ENCODE assay signal across 8 mouse cellular contexts in the genomic region with DNA sequence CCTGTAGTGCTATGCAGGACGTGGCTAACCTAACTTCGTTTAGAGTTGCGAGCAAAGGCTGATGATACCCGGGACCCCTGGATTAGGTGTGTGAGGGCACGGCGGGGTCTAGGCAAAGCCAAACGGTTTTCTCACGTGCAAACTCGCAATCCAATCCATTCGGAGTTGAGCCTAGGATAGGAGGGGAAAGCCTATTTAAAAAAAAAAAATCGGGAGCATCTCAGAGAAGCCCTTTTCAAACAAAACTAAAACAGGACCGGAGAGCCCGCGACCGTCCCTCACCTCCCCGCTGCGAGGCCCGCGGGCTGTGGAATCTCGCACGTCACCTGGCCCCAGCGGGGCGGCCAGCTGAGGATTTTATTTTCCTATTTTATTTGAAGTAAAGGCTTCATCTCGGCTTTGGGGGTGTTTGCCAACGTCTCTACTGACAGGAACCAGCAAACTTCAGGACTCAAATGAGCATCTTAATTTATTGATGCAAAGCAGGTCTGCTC. TPM values are rescaled to one million over a fixed set of nuclear protein-coding genes. Genes with fewer than 3 reads are reported as not detected.
A peak's percentile ranks its signal among the peaks of the same experiment; 100 is the strongest.
DNase-seq lines count a peak whose midpoint lies in the region; ATAC-seq and TF ChIP-seq lines count a peak whose summit lies in the region.

No protein-coding gene starts in this region.

- peak; percentile 38 to 75 for DNase-seq in heart, adult 18-20 months
- DNase-seq in heart, adult 8-10 months (ENCODE audit: low spot score) = no peak
- no peak for DNase-seq in CH12.LX (ENCODE audit: extremely low read depth)
- no peak for DNase-seq in heart, postnatal 0 days (ENCODE audit: low spot score)
- no peak for DNase-seq in limb, embryonic 11.5 days (ENCODE audit: low spot score)
- DNase-seq in right cerebral cortex, postnatal 14 days = no peak

- dilution Hi-C loops in CH12.LX (cut with MboI; ENCODE audit: extremely low pct_ligation_motif_present, extremely low pct_unique_long_range_greater_than_20kb, low sequenced_read_pairs) = no loop called here

- no peak for TF ChIP-seq CTCF in CH12.LX (conservative IDR thresholded peaks at IDR 0.05 in 1 of 2, IDR thresholded peaks at IDR 0.05 in 1 of 2; ENCODE audit: low read depth in 2 of 2, low read length in 2 of 2)
- no peak for TF ChIP-seq CTCF in cortical plate, adult 2 months (IDR thresholded peaks at IDR 0.05; ENCODE audit: extremely low read depth, insufficient read depth, low read length)
- TF ChIP-seq CTCF in heart, postnatal 0 days (IDR thresholded peaks at IDR 0.05; ENCODE audit: low read depth) = no peak

- no peak for TF ChIP-seq POLR2A in CH12.LX (IDR thresholded peaks at IDR 0.05; ENCODE audit: low read depth, low read length)
- TF ChIP-seq POLR2A in cortical plate, adult 2 months (IDR thresholded peaks at IDR 0.05; ENCODE audit: extremely low read depth, insufficient read depth, low read length) = no peak

- no peak for TF ChIP-seq RAD21 in CH12.LX (IDR thresholded peaks at IDR 0.05; ENCODE audit: low read depth, low read length)

- ATAC-seq in heart, postnatal 0 days (ENCODE audit: insufficient read depth, low read depth) = peak; percentile 27; the same call in 1 of the 2 replicates
- ATAC-seq in limb, embryonic 11.5 days (ENCODE audit: insufficient number of reproducible peaks, low FRiP score, low TSS enrichment, low read depth) = 0 out of 2 replicates have a peak, but pooled peaks have one; percentile 15
- ATAC-seq in neural tube, embryonic 15.5 days (ENCODE audit: low FRiP score) = peak; percentile 24; the same call in 1 of the 2 replicates

- H3K4me2 ChIP-seq in CH12.LX (ENCODE audit: insufficient read depth, low read depth, poor library complexity, severe bottlenecking) = peak overlapping the region; percentile 84
- peak overlapping the region; percentile 78 for H3K4me2 ChIP-seq in heart, postnatal 0 days (ENCODE audit: low read depth, low read length)
- H3K4me2 ChIP-seq in limb, embryonic 11.5 days (ENCODE audit: low read depth, severe bottlenecking) = peak overlapping the region; percentile 82
- peak overlapping the region; percentile 84 for H3K4me2 ChIP-seq in neural tube, embryonic 15.5 days

- TF ChIP-seq EP300 in CH12.LX (IDR thresholded peaks at IDR 0.05; ENCODE audit: low read length) = no peak; the same call in 1 of the 2 replicates
- no peak for TF ChIP-seq EP300 in heart, postnatal 0 days (IDR thresholded peaks at IDR 0.05; ENCODE audit: low read depth)

- H3K9me3 ChIP-seq in CH12.LX (replicated peaks; ENCODE audit: low read length) = no peaks in the 10 kb centered on the region
- H3K9me3 ChIP-seq in heart, postnatal 0 days (replicated peaks; ENCODE audit: control insufficient read depth, low read length) = no peaks in the 10 kb centered on the region
- no peaks in the 10 kb centered on the region for H3K9me3 ChIP-seq in limb, embryonic 11.5 days (ENCODE audit: control insufficient read depth, low read length)
- H3K9me3 ChIP-seq in neural tube, embryonic 15.5 days (replicated peaks) = no peaks in the 10 kb centered on the region

- H3K27me3 ChIP-seq in CH12.LX (replicated peaks) = no peaks in the 10 kb centered on the region
- no peaks in the 10 kb centered on the region for H3K27me3 ChIP-seq in heart, postnatal 0 days (ENCODE audit: control insufficient read depth, insufficient read depth, low read length)
- H3K27me3 ChIP-seq in limb, embryonic 11.5 days (ENCODE audit: control insufficient read depth, insufficient read depth, low read length) = peaks cover 7% of the 10 kb centered on the region
- H3K27me3 ChIP-seq in neural tube, embryonic 15.5 days (replicated peaks) = no peaks in the 10 kb centered on the region

- H3K4me3 ChIP-seq in CH12.LX (replicated peaks in 1 of 3; ENCODE audit: low read depth in 2 of 3, low read length in 2 of 3, poor library complexity in 1 of 3) = peak overlapping the region; percentile 54 to 77 (median 67)
- H3K4me3 ChIP-seq in cortical plate, adult 2 months (ENCODE audit: insufficient read depth, low read length) = peak overlapping the region; percentile 62
- peak overlapping the region; percentile 87 for H3K4me3 ChIP-seq in heart, postnatal 0 days (ENCODE audit: low read depth, low read length)
- H3K4me3 ChIP-seq in limb, embryonic 11.5 days (ENCODE audit: low read depth, low read length) = peak overlapping the region; percentile 43
- peak overlapping the region; percentile 54 for H3K4me3 ChIP-seq in neural tube, embryonic 15.5 days (replicated peaks)

- in situ Hi-C loops in CH12.LX (cut with MboI; ENCODE audit: low pct_ligation_motif_present, low pct_unique_long_range_greater_than_20kb, low sequenced_read_pairs) = loop anchor here (25.0 kb wide), 2 partner anchors 654 to 1321 kb away; no protein-coding TSS in a partner anchor

- peak overlapping the region; percentile 99 for H3K9ac ChIP-seq in CH12.LX (ENCODE audit: insufficient read depth, low read depth)
- H3K9ac ChIP-seq in heart, postnatal 0 days (replicated peaks; ENCODE audit: low read depth, low read length) = peak overlapping the region; percentile 81
- peak overlapping the region; percentile 47; the same call in 1 of the 2 replicates for H3K9ac ChIP-seq in limb, embryonic 11.5 days (ENCODE audit: low read length)
- peak overlapping the region; percentile 57 for H3K9ac ChIP-seq in neural tube, embryonic 15.5 days (replicated peaks)

- WGBS in heart, postnatal 0 days = under 1% methylated on average over 25 of the region's 25 CpGs
- under 1% methylated on average over 25 of the region's 25 CpGs for WGBS in limb, embryonic 11.5 days
- under 1% methylated on average over 25 of the region's 25 CpGs for WGBS in neural tube, embryonic 15.5 days

- H3K27ac ChIP-seq in CH12.LX (ENCODE audit: insufficient read depth, low read depth) = peak overlapping the region; percentile 74
- H3K27ac ChIP-seq in cortical plate, adult 2 months (ENCODE audit: insufficient read depth, low read length) = peak overlapping the region; percentile 96
- peak overlapping the region; percentile 84 for H3K27ac ChIP-seq in heart, postnatal 0 days (ENCODE audit: low read depth)
- H3K27ac ChIP-seq in limb, embryonic 11.5 days (replicated peaks; ENCODE audit: low read depth, low read length) = no peak overlapping the region
- peak overlapping the region; percentile 85 for H3K27ac ChIP-seq in neural tube, embryonic 15.5 days (replicated peaks)

- peaks cover 2 to 36% of the 10 kb centered on the region in 2 experiments; a peak in 2 of 4 replicates for H3K4me1 ChIP-seq in CH12.LX (ENCODE audit: control insufficient read depth in 1 of 2, insufficient read depth in 2 of 2)
- no peaks in the 10 kb centered on the region; the same call in 1 of the 2 replicates for H3K4me1 ChIP-seq in cortical plate, adult 2 months (ENCODE audit: control insufficient read depth, insufficient read depth, low read length)
- H3K4me1 ChIP-seq in heart, postnatal 0 days (ENCODE audit: control insufficient read depth, insufficient read depth) = no peaks in the 10 kb centered on the region
- H3K4me1 ChIP-seq in limb, embryonic 11.5 days (ENCODE audit: control insufficient read depth, insufficient read depth, low read length) = 0 out of 2 replicates have a peak, but pooled peaks cover 2% of the 10 kb centered on the region
- peaks cover 29% of the 10 kb centered on the region for H3K4me1 ChIP-seq in neural tube, embryonic 15.5 days

- H3K36me3 ChIP-seq in CH12.LX (replicated peaks in 1 of 2; ENCODE audit: control insufficient read depth in 1 of 2, insufficient read depth in 1 of 2, low read length in 1 of 2) = no peaks in the 10 kb centered on the region
- H3K36me3 ChIP-seq in heart, postnatal 0 days (replicated peaks; ENCODE audit: control insufficient read depth, insufficient read depth, low read length) = no peaks in the 10 kb centered on the region
- H3K36me3 ChIP-seq in limb, embryonic 11.5 days (ENCODE audit: control insufficient read depth, insufficient read depth, low read length) = no peaks in the 10 kb centered on the region
- no peaks in the 10 kb centered on the region for H3K36me3 ChIP-seq in neural tube, embryonic 15.5 days

- peaks cover 16% of the 10 kb centered on the region for H3K79me2 ChIP-seq in CH12.LX (replicated peaks; ENCODE audit: control insufficient read depth, extremely low read depth, insufficient read depth, poor library complexity, severe bottlenecking)

TF ChIP-seq in CH12.LX, 34 proteins besides CTCF, POLR2A, EP300 and RAD21 (continues in another document):
- TF ChIP-seq TBP (conservative IDR thresholded peaks at IDR 0.05; ENCODE audit: low read depth, low read length) (0 out of 2 replicates have a peak, but pooled peaks have one; percentile 21), GABPA (IDR thresholded peaks at IDR 0.05; ENCODE audit: insufficient replicate concordance, low read depth, low read length) (no peak), MAZ (IDR thresholded peaks at IDR 0.05; ENCODE audit: low read depth, low read length) (0 out of 2 replicates have a peak, but pooled peaks have one; percentile 32), MXI1 (IDR thresholded peaks at IDR 0.05; ENCODE audit: low read depth, low read length) (0 out of 2 replicates have a peak, but pooled peaks have one; percentile 8), RCOR1 (conservative IDR thresholded peaks at IDR 0.05; ENCODE audit: low read depth, low read length) (no peak), NELFE (IDR thresholded peaks at IDR 0.05; ENCODE audit: low read depth, low read length) (0 out of 2 replicates have a peak, but pooled peaks have one; percentile 2), ZKSCAN1 (IDR thresholded peaks at IDR 0.05; ENCODE audit: borderline replicate concordance, low read depth, low read length) (no peak), ELF1 (IDR thresholded peaks at IDR 0.05; ENCODE audit: low read depth, low read length) (no peak), ZMIZ1 (IDR thresholded peaks at IDR 0.05; ENCODE audit: low read depth, low read length) (no peak), ETS1 (conservative IDR thresholded peaks at IDR 0.05; ENCODE audit: low read depth, low read length) (no peak), KAT2A (IDR thresholded peaks at IDR 0.05; ENCODE audit: insufficient replicate concordance, low read length) (no peak), PAX5 (IDR thresholded peaks at IDR 0.05; ENCODE audit: low read length) (no peak), UBTF (IDR thresholded peaks at IDR 0.05; ENCODE audit: low read depth, low read length) (no peak), ZNF384 (IDR thresholded peaks at IDR 0.05; ENCODE audit: low read depth, low read length) (no peak)

RNA-seq across cellular contexts. Expression of a gene that starts 0.6 kb away (rescaled TPM):
- total RNA-seq in heart, adult 18-20 months (2021) = 10 to 100 TPM; 34.4 to 44.2 TPM
- 10 to 100 TPM; 41.1 to 54.9 (median 50.8) TPM for total RNA-seq in heart, adult 8-10 months (2022)
- total RNA-seq in CH12.LX (2012; rRNA removed) = 20.6 and 25.8 TPM in 2 replicates
- total RNA-seq in CH12.LX (2014; rRNA removed) = 12.9 and 13.2 TPM in 2 replicates
- polyA plus RNA-seq in CH12.LX (2012; ENCODE audit: insufficient read length, low read depth) = 20.8 and 21.1 TPM in 2 replicates
- polyA plus RNA-seq in cortical plate, adult 2 months (2012; rRNA removed) = 63.2 and 65.4 TPM in 2 replicates
- total RNA-seq in heart, postnatal 0 days (2014; rRNA removed; ENCODE audit: low replicate concordance) = 36.4 and 41.2 TPM in 2 replicates
- 13.4 and 13.6 TPM in 2 replicates for polyA plus RNA-seq in heart, postnatal 0 days (2015; fragmentation: Nextera tagmentation; extraction: Ambion mirVana)
- polyA plus RNA-seq in limb, embryonic 11.5 days (2014; fragmentation: Nextera tagmentation; extraction: Ambion mirVana) = 6.7 and 7.6 TPM in 2 replicates
- 40.5 and 41.1 TPM in 2 replicates for polyA plus RNA-seq in neural tube, embryonic 15.5 days (2015; fragmentation: Nextera tagmentation; extraction: Ambion mirVana)

Comparison
In these comparisons a context has a peak if more than half of its experiments do, and no peak if none do; other contexts are left out.
1. DNase-seq: peak in heart, adult 18-20 months (2 of 2); none in heart, adult 8-10 months (single experiment), CH12.LX (single experiment), heart, postnatal 0 days (single experiment), limb, embryonic 11.5 days (single experiment) and right cerebral cortex, postnatal 14 days (single experiment).
2. H3K9ac ChIP-seq: peak in every context shown above with its lines; median percentile 99 in CH12.LX; 81 in heart, postnatal 0 days; 57 in neural tube, embryonic 15.5 days; 47 in limb, embryonic 11.5 days.
3. Peak in every context shown above with its lines, with median percentiles within 50 percentile points of each other: H3K4me2 ChIP-seq, H3K4me3 ChIP-seq and ATAC-seq.